Mouse (Mus musculus) lung, postnatal 4 days (tissue): ENCODE data around the gene Ctsc.
"Not testable (repeated sequence)": the region's sequence is repeated elsewhere in the genome, so short reads cannot be mapped to it uniquely, and the experiment has no call there.

Experiments used
- DNase-seq, 2 experiments: peaks; one replicate each; pipeline ENCODE4 v3.0.0; 2021

The Ctsc gene

DNA sequence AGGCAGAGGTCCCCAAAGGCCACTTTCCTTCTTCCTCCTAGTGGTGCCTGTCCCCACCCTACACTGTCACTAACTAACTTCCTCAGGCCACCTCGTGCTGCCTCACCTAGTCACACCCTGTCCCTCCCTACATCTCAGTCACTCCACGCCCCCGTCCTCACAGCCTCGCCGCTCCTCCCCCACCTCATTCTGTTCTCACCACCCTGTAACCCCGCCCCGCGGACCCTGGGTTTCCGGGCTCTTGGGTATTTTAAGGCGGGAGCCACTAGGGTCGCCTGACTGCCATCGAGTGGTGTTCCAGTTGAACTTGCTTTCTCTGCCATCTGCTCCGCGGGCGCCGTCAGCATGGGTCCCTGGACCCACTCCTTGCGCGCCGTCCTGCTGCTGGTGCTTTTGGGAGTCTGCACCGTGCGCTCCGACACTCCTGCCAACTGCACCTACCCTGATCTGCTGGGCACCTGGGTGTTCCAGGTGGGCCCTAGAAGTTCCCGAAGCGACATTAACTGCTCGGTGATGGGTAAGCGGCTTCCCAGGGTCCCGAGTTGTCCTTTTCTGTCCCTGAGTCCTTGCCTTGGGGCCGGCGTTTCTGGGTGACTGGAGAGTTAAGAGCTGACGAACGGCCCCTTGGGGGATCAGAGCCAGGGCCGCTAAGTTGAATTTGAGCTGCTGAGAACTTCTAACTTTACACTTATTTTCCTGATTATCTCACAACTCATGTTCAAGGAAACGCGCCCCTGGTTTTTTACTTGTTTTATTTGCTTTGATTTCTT is at the start of gene Ctsc:
TSS of gene Ctsc (plus strand) at position 228 of the 770 bp plus-strand sequence.
- peak; percentile 94 for DNase-seq

DNA sequence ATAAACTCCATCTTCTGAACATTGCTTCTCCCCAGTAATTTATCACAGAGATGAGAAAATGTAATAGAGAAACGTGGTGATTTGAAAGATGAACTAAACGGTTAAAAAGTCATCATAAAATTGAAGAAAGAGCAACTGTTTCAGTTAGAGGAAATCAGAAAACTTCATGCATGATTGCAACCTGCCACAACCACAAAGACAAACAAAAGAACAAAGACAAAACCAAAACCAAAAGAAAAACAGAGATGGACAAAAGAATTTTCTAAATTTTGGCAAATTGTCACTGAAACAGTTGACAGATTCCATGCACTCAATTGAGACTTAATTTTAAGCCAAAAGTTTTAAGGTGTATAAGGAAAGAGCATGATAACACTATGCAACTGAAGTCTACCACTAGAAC is 48.8 kb upstream of the Ctsc start:
- no peak for DNase-seq

DNA sequence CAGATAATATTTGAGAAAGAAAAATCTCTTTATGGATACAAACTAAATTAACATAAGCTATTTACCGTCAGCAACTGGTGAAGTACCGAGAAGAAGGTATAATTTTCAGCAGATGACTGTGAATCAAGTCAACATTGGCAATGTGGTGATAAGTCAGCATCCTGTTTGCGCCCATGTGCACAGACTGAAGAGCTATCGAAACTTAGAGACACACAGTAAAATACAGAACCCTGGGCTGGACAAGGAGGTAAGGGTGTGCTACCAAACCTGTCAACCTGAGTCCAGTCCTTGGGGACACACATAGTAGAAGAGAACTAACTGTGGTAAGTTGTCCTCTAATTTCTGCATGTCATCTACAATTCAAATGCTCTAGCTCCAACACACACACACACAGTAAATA is 47.8 kb upstream of the Ctsc start:
- no peak for DNase-seq

DNA sequence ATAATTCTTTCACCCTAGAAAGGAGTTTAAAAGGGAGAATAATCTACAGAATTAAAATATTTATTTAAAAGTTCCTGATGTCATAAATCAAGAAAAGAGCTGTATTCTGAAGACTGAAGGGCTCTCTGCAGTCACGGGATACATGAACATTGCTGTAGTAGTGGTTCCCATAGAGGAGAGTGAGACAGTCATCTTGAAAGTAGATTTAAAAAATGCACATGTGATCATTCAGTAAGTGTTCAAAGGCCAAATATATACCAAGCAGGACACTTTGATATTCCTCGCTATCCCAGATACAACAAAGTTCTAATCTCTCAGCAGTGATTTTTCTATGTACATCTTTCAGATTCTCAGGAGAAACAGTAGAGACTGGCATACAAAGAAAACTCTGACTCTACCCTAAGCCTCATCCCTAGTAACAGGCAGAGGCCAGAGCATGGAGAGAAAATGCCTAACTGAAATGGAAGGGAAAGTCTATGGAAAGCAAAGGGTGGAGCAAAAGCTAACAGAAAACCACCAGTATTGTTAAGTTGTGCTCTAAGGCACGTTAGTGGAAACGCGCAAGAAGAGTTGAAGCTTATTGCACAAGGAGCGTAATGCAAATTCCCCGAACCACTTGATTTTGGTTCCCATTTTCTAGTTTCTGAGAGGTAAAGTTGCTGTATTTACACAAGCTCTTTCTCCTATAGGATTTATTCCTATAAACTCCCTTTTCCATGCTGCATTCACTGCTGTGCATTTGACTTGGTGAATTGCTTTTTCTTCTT is 46.9 kb upstream of the Ctsc start:
- no peak for DNase-seq

DNA sequence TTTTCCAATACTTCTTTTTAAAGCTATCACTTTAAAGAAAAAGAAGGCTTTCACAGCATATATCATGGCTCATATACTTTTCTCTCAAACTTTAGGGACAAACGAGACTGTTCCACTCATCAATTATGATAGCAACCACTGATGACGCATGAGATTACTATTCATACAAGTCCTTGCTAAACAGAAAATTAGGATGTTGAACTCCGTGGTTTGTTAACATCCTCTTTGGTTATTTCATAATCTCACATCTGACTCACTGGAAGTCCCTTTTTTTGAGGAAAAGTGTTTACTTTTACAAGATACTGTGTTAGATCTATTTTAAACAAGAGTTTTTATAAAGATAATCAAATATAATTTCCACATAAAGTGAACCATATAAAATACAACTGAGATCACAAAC is 34.8 kb upstream of the Ctsc start:
- no peak for DNase-seq

DNA sequence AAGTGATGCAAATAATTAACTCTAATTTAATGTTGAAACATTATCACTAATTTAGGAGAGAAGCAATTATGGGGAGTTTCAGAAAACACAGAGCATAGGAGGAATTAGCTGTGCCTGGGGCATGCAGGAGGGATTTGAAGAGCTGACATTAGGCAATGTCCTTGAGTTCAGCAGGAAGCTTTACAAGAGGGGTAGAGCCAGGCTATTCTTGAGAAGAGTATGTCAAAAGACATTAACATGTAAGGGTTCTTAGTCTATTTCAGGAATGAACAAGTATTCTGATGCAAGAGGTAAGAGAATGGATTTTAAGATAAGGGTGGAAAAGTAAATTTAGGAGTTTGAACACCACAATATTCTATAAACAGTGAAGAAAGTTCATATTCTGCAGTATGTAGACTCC is 33.4 kb upstream of the Ctsc start:
- DNase-seq: no peak

DNA sequence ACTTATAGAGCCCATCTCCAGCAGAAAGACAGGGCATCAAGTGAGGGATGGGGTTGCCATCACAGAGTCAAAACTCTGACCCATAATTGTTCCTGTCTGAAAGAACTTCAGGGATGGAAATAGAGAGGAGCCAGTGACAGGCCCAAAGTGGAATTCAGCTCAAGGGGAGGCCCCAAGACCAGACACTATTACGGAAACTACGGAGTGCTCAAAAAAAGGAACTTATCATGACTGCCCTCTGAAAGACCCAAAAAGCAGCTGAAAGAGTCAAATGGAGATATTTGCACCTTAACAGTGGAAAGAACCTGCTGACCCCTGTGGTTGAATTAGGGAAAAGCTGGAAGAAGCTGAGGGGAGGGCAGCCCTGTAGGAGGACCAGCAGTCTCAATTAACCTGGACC is 27.5 kb upstream of the Ctsc start:
- not testable (repeated sequence) for DNase-seq

DNA sequence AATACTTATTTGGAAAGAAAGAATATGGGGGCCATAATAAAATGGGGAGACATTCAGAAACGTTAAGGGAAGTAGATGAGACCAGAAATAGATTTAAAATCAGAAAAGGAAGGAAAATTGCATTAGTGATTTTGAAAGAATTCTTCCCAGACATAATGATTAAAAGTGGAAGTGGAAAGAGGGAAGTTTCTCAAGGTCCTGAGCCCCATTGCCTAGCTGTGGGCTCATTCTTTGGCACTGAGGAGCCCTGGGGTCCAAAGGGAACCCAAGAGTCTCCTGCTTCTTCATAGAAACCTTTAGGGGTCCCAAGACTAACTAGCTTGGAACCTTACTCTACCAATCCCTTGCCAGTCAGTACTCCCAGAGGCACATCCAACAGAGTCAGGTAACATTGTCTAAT is 26.4 kb upstream of the Ctsc start:
- no peak for DNase-seq

DNA sequence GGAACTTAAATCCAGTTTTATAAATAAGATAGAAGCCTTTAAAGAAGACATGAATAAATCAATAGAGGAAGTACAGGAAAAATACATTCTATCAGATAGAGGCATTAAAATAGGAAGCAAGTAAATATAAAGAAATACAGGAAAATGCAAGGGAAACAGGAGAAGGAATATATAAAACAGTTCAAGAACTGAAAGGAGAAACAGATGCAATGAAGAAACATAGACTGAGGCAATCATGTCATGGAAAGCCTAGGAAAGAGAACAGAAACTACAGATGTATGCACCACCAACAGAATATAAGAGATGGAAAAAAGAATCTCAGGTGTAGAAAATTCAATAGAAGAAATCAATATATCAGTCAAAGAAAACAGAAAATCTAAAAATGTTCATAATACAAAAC is 25.8 kb upstream of the Ctsc start:
- no peak for DNase-seq

DNA sequence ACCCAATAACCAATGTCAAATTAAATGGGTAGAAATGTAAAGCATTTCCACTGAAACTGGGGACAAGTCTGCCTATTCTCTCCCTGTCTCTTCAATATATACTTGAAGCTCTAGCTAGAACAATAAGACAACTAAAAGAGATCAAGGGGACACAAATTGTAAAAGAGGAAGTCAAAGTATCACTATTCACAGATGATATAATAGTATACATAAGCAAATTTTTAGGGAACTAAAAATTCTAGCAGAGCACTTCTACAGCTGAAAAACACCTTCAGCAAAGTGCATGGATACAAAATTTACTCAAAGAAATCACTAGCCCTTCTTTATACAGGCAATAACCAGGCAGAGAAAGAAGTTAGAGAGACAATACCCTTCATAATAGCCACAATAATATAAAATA is 23.0 kb upstream of the Ctsc start:
- DNase-seq: no peak

DNA sequence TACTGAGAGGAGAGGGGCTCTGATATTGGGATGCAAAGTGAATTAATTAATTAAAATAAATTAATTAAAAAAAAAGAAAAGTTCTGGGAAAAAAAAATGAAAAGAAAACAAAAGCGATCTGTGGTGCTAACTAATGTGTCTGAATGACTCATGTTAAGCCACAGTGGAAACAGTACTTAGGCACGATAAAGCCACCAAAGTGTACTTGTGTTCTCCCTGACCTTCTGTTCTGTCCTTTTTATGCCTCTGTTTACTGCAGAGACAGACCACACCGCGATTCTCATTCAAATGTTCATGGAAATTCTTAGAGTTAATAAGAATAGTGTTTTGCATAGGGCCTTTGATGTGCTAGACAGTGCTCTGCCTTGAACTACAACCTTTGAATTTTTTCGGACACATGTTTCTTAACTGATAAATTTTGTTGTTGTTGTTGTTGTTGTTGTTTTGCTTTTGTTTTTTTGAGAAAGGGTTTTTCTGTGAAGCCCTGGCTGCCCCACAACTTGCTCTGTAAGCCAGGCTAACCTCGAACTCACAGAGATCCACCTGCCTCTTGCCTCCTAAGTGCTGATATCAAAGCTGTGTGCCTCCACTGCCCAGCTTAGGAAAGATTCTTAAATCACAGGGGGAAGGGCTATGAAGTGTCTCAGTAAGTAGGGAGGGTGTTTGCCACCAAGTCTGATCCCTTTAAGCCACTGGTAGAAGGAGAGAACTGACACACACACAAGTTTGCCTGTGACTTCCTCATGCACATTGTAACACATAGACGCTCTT is 18.5 kb upstream of the Ctsc start:
- DNase-seq: no peak

DNA sequence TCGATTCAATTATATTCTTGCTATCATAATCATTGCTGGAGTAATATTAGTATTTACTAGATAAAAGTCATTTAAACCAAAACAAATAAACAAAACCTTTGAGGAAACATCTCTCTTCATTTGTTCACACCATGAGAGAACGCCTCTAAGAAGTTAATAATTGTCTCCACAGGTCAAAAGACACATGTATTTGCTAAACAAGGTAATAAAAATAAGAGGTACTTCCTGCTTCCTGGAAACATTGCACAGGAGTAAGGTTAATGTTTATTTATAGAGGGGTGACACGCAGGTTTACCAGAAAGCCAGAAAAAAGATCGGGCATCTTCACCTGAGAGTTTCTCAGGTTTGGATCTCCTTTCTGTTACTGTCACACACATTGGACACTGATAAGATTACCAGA is 16.1 kb upstream of the Ctsc start:
- DNase-seq: no peak

DNA sequence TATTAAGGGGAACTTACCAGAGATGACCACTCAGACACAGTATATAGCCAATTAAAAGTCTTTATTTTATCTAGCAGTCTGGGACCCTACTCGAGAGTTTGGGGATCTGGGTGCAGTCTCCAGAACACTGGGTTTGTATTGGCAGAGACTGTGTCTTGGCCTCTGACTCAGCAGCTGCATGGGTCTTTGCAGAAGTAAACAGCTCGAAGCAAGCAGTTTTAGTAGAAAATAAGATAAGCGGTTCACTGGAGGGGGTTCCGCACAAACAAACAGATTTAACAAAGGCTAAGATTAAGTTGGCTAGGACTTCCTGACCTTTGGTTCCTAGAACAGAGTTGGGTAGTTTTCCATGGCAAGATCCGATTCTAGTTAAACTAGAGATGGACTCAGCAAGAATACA is 13.0 kb upstream of the Ctsc start:
- no peak for DNase-seq

DNA sequence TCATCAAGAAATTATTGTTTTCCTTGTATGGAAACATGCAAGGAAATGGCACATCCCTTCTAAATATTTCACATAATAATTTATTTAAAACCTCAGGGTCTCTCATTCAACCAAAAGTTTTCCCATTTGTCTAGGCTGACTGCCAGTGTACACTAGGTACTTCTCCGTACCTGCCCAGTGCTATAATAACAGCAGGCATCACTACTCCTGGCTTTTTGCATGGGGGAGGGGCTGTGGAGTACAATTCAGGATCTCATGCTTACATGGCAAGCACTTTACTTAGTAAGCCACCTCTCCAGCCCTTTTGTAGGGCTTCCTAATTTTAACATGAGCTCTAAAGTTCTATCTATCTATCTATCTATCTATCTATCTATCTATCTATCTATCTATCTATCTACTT is 8.0 kb upstream of the Ctsc start:
- no peak for DNase-seq

DNA sequence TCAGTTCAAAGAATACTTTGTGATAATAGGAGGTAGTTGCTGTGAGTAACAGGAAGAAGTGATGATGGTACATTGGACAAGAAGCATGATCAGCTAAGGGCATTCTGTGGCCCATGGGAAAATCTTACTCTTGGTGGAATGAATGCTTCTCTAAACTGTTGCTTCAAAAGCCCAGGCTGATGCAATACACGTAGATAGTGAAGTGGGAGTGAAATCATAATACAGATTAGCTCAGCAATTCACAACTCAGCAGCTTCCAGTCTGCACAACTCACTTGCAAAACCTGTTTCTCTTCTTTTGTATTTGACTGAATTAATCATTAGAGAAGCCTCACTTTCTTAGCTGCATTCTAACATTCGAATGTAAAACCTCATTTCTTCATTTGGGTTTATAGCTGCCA is 6.4 kb upstream of the Ctsc start:
- peak in 1 of 2 experiments; percentile 11 for DNase-seq

DNA sequence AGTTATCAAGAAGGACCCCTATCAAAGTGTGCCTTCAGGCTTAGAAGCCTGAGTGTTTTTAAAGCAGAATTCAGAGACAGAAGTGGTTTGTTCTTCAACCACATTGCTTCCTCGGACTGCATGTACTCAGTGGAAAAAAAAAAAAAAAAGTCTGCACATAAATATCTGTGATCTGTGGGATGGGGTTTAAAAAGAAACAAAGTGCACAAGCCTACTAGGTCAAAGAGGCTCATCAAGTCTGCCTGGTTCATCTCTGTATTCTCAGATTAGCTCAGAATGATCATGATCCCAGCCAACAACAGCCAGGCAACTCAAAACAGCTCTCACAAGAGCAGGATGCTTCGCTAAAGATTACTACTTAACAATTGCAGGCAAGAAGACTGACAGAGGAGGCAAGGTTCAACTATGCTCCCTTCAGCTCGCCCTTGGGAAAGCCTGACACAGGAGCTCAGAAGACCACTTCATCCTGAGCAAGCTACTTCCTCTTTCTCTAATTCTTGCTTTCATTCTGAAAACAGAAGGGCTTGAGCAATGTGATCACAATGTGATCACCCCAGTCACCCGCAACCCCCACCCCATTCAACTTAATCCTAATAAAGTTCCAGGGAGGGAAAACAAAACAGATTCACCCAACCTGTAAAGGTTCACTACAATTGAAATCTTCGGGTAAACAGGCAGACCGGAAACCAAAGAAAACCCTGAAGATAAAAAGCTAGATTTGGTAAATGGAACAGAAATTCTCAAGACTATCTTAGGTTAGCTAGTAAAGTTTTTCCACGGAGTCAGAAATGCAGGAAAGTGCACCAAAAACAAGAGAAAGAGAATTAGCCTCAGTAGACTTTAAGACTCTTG is 745 bp upstream of the Ctsc start:
- DNase-seq: peak in 1 of 2 experiments; percentile 21

DNA sequence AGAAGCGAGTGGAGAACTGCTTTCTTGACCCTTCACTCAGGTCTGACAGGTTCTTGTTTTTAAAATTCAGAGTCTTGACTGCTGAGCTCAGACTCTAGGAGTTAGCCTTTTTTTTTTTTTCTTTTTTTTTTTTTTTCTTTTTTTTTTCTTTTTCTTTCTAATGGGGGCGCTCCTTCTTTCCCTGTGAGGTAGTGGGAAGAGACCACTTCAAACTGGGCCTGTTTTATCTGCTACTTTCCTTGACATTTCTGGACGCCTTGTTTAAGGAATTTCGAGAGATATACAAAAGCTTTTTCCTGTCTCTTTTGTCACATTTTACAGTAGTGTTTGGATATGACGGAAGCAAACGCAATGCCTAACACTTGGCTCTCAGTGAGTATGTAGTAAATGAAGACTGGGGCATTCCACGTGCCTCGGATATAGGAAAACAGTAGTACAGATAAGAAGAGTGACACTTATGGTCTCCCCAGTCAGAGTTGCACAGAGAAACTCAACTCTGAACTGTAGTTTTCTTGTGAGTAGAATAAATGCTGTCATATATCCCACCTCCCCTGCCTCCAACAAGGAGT is 827 bp downstream of the Ctsc start:
- no peak for DNase-seq

DNA sequence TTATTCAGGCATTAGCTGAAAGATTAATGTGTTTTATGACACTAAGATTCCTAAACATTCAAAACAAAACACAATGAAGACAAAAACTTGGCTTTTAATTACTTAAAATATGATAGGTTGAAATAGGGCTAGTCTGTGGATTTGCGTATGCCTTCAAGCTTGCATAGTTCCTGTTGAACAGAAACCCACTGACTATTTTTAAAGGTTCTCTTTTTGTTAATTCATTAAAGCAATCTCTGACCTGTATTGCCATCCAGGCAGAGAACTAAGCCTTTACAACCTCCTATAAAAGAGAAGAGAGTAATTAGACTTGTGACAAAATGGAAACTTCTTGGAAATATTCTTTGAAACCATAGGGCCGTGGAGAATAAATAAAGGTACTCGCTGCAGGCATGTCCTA is 7.4 kb downstream of the Ctsc start:
- DNase-seq: no peak

DNA sequence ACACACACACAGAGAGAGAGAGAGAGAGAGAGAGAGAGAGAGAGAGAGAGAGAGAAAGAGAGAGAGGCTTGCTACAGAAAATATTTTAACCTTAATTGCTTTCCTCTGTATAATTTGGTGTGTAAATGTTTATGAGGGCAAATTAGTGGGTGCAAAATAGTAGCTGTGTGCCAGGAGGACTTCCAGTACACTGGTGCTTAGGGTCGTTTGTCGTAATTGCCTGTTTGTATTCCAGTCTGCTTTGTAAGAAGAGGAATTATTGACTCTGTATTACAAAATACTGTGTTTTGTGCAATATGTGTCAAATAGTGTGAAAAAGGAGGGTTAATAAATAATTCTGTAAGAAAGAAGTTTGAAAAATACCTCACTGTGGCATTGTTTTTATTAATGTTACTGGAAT is 13.2 kb downstream of the Ctsc start:
- DNase-seq: no peak

DNA sequence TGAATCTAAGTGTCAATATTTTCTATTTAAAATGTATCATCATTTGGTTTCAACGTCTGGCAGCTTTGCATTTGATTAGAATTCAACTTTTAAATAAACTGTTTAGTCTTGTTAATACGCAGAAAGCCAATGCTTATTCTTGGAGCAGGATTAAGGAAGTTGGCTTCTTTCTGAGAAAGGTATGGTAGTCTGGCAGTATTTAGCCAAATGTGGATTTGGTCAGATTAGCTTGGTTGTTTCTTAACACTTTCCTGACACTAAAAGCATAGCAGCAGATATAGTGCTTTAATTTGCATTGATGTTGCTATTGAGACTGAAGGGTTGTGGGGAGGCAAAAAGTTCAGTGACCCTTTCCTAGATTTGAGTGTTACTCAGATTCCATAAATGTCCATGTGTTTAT is 14.2 kb downstream of the Ctsc start:
- no peak for DNase-seq

DNA sequence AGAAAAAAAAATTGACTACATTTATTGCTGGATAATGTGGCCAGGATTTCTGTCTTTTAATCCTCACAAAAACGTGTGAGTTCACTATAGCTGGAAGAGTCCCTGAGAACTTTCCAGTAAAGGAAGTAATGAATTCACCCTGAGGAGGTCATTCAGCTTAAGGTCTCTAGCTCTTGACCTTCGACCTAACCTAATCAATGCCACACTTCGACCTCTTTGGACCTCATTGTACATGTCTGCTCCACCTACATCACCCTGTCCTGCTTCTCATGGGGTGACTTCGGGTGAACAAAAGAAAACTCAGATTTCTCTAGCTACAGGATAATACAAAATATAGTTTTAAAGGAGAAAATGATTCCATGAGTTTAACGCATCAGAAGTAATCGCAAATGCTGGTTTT is 16.0 kb downstream of the Ctsc start:
- DNase-seq: no peak

DNA sequence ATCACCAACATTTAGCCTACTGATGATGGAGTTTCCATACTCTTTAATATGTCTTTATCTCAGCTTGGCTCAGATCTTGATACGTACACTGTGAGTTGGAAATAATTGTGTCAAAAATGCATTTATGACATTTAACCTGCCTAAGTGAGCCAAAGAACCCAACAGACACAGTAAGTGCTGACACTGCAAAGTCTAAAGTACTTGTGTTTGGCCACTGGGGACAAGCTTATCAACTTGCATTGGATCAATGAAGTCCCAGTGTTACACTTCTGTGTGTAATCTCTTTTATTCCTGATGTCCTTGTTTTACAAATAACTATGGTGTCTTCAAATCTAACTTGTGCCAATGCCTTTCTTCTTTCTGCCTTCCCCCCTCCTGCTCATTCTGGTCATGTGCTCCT is 18.1 kb downstream of the Ctsc start:
- DNase-seq: no peak

DNA sequence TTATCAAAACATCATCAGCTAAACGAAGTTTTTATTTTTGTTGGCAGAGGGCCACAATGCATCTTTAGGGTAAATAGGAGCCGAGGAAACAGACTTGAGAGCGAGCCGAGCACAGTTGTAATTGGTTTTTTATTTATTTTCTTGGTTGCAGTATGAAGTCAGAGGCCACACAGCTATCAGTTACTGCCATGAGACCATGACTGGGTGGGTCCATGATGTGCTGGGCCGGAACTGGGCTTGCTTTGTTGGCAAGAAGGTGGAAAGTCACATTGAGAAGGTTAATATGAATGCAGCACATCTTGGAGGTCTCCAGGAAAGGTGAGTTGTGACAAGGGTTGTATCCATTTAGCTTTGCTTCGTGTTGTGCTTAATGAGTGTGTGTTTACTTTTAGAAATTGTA is 19.0 kb downstream of the Ctsc start:
- DNase-seq: no peak
